Mouse (Mus musculus): ENCODE data around the gene Efcab6. TPM values are rescaled to one million over a fixed set of nuclear protein-coding genes. Genes with fewer than 3 reads are reported as not detected.

Gene Efcab6
- polyA plus RNA-seq, 1 experiment, result not detected

DNA sequence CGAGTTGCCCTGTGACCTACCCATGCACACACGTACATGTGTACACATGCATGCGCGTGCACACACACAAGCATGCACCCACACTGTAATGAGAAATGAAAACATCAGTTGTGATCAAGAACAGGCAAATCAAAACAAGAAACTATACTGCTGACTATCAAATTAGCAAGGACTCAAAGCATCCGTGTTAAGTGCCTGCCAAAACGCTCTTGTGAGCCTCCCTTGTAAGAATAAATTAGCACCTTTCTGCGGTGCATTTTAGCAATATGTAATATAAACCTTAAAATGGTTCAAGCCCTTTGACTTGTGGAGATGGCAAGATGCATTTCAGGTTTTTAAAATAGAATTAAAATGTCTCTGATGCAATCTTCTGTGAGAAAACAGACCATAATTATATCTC is 108.2 kb downstream of the Efcab6 start:
- H3K4me3 ChIP-seq (replicated peaks), result no peak overlapping the region
- peaks cover 5% of the 10 kb centered on the region for H3K9me3 ChIP-seq
- H3K27me3 ChIP-seq (replicated peaks), result peaks cover 12% of the 10 kb centered on the region

DNA sequence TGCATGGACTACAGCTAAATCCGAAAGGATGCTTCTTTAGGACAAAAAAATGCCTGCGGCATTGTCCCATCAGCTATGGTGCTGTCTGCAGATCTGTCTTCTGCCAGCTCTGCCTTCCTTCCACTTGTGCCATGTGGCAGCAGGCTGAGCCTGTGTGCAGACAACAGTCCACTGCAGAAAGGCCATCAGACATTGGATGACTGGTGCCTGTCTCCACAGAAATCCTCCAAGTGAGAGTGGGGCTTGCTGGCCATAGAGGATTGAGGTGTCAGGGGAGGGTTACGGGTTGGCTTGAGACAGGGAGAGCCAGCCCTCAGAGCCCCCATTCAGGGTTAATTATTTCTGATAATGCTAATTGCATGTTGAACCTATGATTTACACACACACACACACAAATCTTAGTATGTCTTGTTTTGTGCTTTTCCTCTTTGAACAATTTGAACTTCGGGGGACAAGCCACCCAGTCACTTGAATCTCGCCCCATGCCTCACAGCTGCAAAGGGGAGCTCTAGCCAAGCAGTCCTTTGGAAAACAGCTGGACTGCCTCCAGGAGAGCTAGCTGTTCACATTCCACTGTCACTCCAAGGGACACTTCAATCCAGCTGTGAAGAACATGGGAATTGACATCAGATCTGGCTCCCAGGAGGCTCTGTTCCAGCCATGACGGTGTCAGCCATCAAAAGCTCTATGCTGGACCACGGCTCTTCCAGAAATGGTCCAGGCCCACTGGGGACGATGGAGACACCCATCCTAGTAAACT is 109.1 kb downstream of the Efcab6 start:
- Histone ChIP-seq H3K36me3 (replicated peaks; ENCODE audit: low read length) (no peaks in the 10 kb centered on the region), H3K4me1 (no peaks in the 10 kb centered on the region), H3K9me3 (peaks cover 9% of the 10 kb centered on the region), H3K27me3 (replicated peaks) (peaks cover 10% of the 10 kb centered on the region), H3K4me3 (replicated peaks) (no peak overlapping the region)
- TF ChIP-seq GATA1 (IDR thresholded peaks at IDR 0.05; ENCODE audit: borderline replicate concordance, low read length) (no peak), FLI1 (IDR thresholded peaks at IDR 0.05; ENCODE audit: low read length) (no peak)

More for the DNA sequence above, 108.2 kb downstream of the Efcab6 start:
- H3K36me3 ChIP-seq (replicated peaks; ENCODE audit: low read length), result no peaks in the 10 kb centered on the region
- TF ChIP-seq GATA1 (IDR thresholded peaks at IDR 0.05; ENCODE audit: borderline replicate concordance, low read length), result no peak
- TF ChIP-seq FLI1 (IDR thresholded peaks at IDR 0.05; ENCODE audit: low read length), result no peak
- no peaks in the 10 kb centered on the region for H3K4me1 ChIP-seq

DNA sequence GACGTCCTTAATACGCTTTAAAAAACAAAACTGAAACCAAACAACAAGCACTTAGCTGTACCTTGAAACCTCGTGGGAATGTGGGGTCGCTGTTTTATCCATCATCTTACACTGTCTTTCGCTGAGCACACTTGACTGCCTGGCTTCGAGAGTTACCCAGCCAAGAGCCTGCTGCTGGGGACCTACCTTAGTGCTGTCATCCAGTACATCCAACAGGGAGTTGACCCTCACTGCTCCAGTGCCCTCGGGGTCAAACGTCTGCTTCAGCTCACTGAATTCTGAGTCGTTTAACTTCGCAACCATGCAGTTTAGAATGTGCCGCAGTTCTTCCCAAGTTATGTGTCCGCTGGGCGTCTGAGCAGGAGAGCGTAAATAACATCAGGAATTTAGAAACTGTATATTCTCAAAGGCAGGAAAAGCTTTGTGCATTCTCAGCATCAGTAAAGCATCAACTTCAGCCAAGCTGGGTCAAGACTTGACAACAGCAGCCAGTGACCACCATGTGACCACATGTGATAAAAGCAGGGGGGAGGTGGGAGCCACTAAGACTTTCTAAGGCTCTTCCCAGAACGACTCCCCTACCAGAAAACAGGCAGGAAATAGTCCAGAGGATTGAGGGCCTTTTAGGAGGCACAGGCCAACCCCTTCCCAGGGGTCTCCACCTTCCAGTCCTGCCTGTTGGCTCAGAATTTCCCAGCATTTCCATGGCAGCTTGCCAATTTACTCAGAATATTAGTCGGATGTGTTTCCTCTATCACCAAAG is 115.3 kb downstream of the Efcab6 start:
- Histone ChIP-seq H3K9me3 (peaks cover 9% of the 10 kb centered on the region), H3K4me3 (replicated peaks) (no peak overlapping the region), H3K4me1 (no peaks in the 10 kb centered on the region), H3K27me3 (replicated peaks) (peaks cover 1% of the 10 kb centered on the region), H3K36me3 (replicated peaks; ENCODE audit: low read length) (no peaks in the 10 kb centered on the region)
- TF ChIP-seq GATA1 (IDR thresholded peaks at IDR 0.05; ENCODE audit: borderline replicate concordance, low read length) (no peak), FLI1 (IDR thresholded peaks at IDR 0.05; ENCODE audit: low read length) (no peak)

DNA sequence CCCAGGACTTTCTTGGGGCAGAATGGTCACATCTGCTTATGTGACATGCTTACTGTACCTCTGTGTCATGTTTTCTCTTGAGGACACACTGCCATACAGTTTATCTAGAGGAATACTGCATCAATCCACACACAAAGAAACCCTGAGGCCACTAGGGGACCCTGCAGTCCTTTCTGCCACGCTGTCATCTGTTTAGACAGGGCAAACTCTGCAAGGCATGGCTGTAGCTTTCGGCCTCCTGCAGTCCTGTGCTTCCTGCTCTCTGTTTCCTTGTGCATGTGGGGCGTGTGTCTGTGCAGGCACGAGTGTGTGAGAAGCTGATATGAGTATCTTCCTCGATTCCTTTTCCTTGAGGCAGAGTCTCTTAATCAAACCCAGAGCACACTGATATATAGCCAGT is 125.5 kb downstream of the Efcab6 start:
- TF ChIP-seq FLI1 (IDR thresholded peaks at IDR 0.05; ENCODE audit: low read length) (no peak), GATA1 (IDR thresholded peaks at IDR 0.05; ENCODE audit: borderline replicate concordance, low read length) (no peak)
- Histone ChIP-seq H3K27me3 (replicated peaks) (peaks cover 9% of the 10 kb centered on the region), H3K9me3 (no peaks in the 10 kb centered on the region), H3K4me3 (replicated peaks) (no peak overlapping the region), H3K36me3 (replicated peaks; ENCODE audit: low read length) (no peaks in the 10 kb centered on the region), H3K4me1 (no peaks in the 10 kb centered on the region)

DNA sequence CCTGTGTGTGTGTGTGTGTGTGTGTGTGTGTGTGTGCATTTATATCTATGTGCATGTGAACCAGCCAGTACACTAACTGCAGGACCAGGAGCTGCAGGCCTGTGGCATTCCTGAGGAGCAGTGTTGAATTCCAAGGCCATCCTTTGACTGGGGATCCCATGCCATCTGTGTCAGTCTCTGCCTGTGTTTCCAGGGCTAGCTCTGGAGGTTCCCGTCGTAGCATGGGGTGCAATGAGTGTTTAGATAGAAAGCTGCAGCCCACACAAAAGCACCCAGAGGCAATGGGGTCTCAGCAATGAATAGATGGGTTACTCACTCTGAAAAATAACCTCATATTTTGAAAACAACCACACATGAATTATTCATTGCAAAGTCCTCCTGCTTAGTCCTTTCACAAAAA is 126.7 kb downstream of the Efcab6 start:
- Histone ChIP-seq H3K9me3 (no peaks in the 10 kb centered on the region), H3K27me3 (replicated peaks) (peaks cover 9% of the 10 kb centered on the region), H3K4me1 (no peaks in the 10 kb centered on the region), H3K36me3 (replicated peaks; ENCODE audit: low read length) (no peaks in the 10 kb centered on the region), H3K4me3 (replicated peaks) (no peak overlapping the region)
- TF ChIP-seq FLI1 (IDR thresholded peaks at IDR 0.05; ENCODE audit: low read length) (no peak), GATA1 (IDR thresholded peaks at IDR 0.05; ENCODE audit: borderline replicate concordance, low read length) (no peak)

DNA sequence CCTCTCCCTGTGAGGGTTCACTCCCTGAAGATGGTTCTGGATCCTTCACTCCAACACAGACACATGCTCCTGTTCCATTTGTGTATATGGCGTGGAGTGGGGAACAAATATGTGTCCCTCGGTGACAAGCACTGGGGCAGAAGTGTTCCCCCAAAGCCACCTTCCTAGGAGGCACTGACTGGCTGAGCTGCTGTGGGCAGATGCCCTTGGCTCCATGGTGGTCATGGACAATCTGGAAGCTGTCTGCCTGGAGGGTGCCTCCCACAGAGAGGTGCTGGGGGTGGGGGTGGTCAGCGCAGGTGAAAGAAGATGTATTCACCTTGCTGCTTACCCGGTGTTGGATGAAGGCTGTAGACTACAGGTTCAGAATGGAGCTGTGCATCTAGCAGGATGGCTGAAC is 128.7 kb downstream of the Efcab6 start:
- Histone ChIP-seq H3K27me3 (replicated peaks) (peaks cover 9% of the 10 kb centered on the region), H3K4me1 (no peaks in the 10 kb centered on the region), H3K36me3 (replicated peaks; ENCODE audit: low read length) (no peaks in the 10 kb centered on the region), H3K9me3 (no peaks in the 10 kb centered on the region), H3K4me3 (replicated peaks) (no peak overlapping the region)
- TF ChIP-seq FLI1 (IDR thresholded peaks at IDR 0.05; ENCODE audit: low read length) (no peak), GATA1 (IDR thresholded peaks at IDR 0.05; ENCODE audit: borderline replicate concordance, low read length) (no peak)

DNA sequence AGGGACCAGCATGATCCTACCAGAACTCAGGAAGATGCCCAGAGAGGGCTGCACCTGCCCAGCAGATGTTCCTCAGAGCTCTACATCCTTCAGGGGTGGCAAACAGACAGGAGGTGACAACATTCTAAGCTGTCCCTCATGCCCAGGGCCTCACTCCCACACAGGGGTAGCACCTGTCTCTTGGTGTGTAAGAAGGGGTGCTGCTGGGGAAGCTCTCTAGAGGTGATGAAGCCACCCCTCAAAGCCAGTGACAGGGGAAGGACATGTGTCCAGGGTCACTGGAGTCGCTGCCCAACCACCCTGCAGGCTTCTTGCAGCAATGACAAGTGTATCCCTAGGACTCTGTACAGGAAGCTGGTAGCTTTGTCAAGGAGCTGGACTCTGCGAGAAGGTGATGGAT is 130.4 kb downstream of the Efcab6 start:
- H3K4me1 ChIP-seq, result no peaks in the 10 kb centered on the region
- no peak overlapping the region for H3K4me3 ChIP-seq (replicated peaks)
- TF ChIP-seq GATA1 (IDR thresholded peaks at IDR 0.05; ENCODE audit: borderline replicate concordance, low read length) (no peak), FLI1 (IDR thresholded peaks at IDR 0.05; ENCODE audit: low read length) (no peak)
- no peaks in the 10 kb centered on the region for H3K9me3 ChIP-seq
- no peaks in the 10 kb centered on the region for H3K36me3 ChIP-seq (replicated peaks; ENCODE audit: low read length)
- H3K27me3 ChIP-seq (replicated peaks), result peaks cover 5% of the 10 kb centered on the region

DNA sequence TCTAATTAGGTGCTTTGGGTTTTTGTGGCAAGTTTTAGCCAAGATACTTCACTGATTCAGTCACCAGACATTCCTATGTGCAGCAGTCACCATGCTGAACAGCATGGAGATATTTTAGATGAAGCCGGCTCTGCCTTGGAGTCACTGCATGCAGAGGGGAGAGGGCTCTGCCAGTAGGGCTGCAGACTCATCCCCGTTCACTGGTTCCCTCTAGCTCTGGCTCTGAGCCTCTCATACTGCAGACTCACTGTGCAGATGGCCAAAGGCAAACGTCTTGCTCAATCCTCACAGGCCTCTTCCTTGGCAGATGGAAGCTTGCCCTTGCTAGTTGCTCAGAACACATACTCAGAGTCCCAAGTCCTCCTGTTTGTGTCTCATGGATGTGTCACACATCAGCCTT is 139.8 kb downstream of the Efcab6 start:
- TF ChIP-seq GATA1 (IDR thresholded peaks at IDR 0.05; ENCODE audit: borderline replicate concordance, low read length), result no peak
- no peak for TF ChIP-seq FLI1 (IDR thresholded peaks at IDR 0.05; ENCODE audit: low read length)
- Histone ChIP-seq H3K4me3 (replicated peaks) (no peak overlapping the region), H3K36me3 (replicated peaks; ENCODE audit: low read length) (no peaks in the 10 kb centered on the region), H3K4me1 (no peaks in the 10 kb centered on the region), H3K27me3 (replicated peaks) (no peaks in the 10 kb centered on the region), H3K9me3 (0 out of 2 replicates have a peak, but pooled peaks cover 3% of the 10 kb centered on the region)

DNA sequence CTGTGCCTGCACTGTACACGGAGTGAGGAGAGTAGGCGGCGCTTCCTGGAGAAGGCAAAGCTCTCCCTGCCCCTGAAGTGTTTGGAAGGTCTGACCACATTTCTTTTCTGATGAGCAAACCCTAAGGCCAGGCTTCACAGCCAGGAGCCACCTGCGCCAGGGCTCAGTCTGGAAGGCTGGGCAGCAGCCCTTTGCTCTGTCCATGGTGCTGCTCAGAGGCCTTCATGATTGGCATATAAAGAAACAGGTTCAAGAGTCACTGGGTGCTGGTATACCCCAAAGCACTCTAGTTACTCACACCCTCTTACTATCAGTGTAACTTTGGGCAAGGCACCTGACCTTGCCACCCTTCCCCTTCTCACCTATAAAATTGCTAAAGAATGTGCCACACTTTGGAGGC is 140.5 kb downstream of the Efcab6 start:
- H3K9me3 ChIP-seq, result peaks cover 3% of the 10 kb centered on the region; the same call in 1 of the 2 replicates
- H3K36me3 ChIP-seq (replicated peaks; ENCODE audit: low read length), result no peaks in the 10 kb centered on the region
- TF ChIP-seq GATA1 (IDR thresholded peaks at IDR 0.05; ENCODE audit: borderline replicate concordance, low read length) (no peak), FLI1 (IDR thresholded peaks at IDR 0.05; ENCODE audit: low read length) (no peak)
- H3K27me3 ChIP-seq (replicated peaks), result no peaks in the 10 kb centered on the region
- H3K4me1 ChIP-seq, result no peaks in the 10 kb centered on the region
- no peak overlapping the region for H3K4me3 ChIP-seq (replicated peaks)

DNA sequence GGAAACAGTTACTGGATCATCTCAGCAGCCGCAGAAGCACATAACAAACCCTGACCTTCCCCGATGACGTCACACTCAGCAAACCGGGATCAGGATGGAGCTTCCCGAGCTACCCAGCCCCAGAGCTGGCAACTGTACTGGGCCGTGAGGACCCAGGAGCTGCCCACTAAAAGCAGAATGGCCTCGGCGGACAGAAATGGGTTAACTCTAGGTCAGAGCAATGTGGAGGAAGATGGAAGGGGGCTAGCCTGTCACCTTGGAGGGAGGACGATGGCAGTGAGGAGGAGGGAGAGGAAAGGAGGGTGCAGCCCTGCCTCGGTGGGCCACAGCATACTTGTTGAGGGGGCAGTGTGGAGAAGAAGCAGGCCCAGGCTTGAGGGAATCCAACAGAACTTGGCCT is 149.8 kb downstream of the Efcab6 start:
- Histone ChIP-seq H3K4me3 (replicated peaks) (peak overlapping the region; percentile 33), H3K27me3 (replicated peaks) (no peaks in the 10 kb centered on the region), H3K9me3 (peaks cover 9% of the 10 kb centered on the region), H3K36me3 (replicated peaks; ENCODE audit: low read length) (no peaks in the 10 kb centered on the region), H3K4me1 (no peaks in the 10 kb centered on the region)
- TF ChIP-seq GATA1 (IDR thresholded peaks at IDR 0.05; ENCODE audit: borderline replicate concordance, low read length) (no peak), FLI1 (IDR thresholded peaks at IDR 0.05; ENCODE audit: low read length) (no peak)

All from megakaryocyte, embryonic 14.5 days (primary cell).